Mouse (Mus musculus) midbrain, embryonic 10.5 days (tissue): ENCODE measurements around the gene Farp1. TPM values are rescaled to one million over a fixed set of nuclear protein-coding genes. Genes with fewer than 3 reads are reported as not detected.

Experiments used
- DNase-seq: peaks from one replicate; pipeline ENCODE4 v3.0.0-alpha.2; 2017; ENCODE audit warnings: low spot score
- H3K27ac ChIP-seq: fragments of 300-500 bp; sonication (generic); replicated peaks from 2 replicates; pipeline ENCODE4 v1.5.1; 2016; ENCODE audit warnings: mild to moderate bottlenecking
- H3K27me3 ChIP-seq: fragments of 300-500 bp; sonication (generic); 2 replicates; pipeline ENCODE4 v1.6.1; 2016; ENCODE audit warnings: low read depth, mild to moderate bottlenecking; ENCODE audit not compliant: poor library complexity, severe bottlenecking
- H3K36me3 ChIP-seq: fragments of 300-500 bp; sonication (generic); 2 replicates; pipeline ENCODE4 v1.6.1; 2016; ENCODE audit warnings: mild to moderate bottlenecking, moderate library complexity
- H3K4me1 ChIP-seq: fragments of 300-500 bp; sonication (generic); 2 replicates; pipeline ENCODE4 v1.6.1; 2016
- H3K4me3 ChIP-seq: fragments of 300-500 bp; sonication (generic); 2 replicates; pipeline ENCODE4 v1.5.1; 2016; ENCODE audit warnings: mild to moderate bottlenecking, moderate library complexity
- H3K9me3 ChIP-seq: fragments of 300-500 bp; sonication (generic); replicated peaks from 2 replicates; pipeline ENCODE4 v1.6.1; 2016; ENCODE audit warnings: mild to moderate bottlenecking
- WGBS: fragments of 180-500 bp; shearing (Covaris S2); methylation state at CpG from one replicate; pipeline ENCODE4 v1.1.7; 2016; 5-methylcytosine and 5-hydroxymethylcytosine counted together
- polyA plus RNA-seq: library from polyadenylated mRNA; unstranded; fragments of >200 nt; fragmentation: Nextera tagmentation; extraction: Ambion mirVana; gene quantifications from 2 replicates; pipeline ENCODE4 v1.2.1, GENCODE M21; 2016

Gene Farp1
- polyA plus RNA-seq, 1 experiment from 2014 or later = 18.2 TPM

DNA sequence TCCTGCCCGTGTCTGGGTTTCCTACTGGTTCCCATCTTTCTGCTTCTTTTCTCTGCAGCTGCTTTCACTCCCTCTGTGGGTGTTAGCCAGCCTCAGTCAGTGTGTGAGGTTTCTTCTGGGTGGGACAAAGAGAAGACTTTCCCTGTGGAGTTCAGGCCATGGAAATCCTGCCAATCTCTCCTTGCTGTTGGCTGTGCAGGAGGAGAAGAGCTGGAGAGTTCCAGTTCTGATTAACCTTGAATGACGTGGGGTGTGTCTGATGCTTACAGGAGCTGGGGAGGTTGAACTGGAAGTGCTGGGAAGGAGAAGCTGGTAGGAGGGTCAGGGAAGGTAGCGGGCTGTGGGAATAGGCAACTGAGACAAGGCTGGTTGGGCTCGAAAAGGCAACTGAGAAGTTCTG, 26.7 kb downstream of the Farp1 start:
- Histone ChIP-seq H3K27me3 (peaks cover 23% of the 10 kb centered on the region), H3K27ac (no peak overlapping the region), H3K4me3 (no peak overlapping the region), H3K9me3 (peaks cover 6% of the 10 kb centered on the region; the same call in 1 of the 2 replicates), H3K36me3 (peaks cover 17% of the 10 kb centered on the region), H3K4me1 (peaks cover 50% of the 10 kb centered on the region)
- WGBS = 65% methylated on average over 4 of the region's 4 CpGs
- no peak for DNase-seq

DNA sequence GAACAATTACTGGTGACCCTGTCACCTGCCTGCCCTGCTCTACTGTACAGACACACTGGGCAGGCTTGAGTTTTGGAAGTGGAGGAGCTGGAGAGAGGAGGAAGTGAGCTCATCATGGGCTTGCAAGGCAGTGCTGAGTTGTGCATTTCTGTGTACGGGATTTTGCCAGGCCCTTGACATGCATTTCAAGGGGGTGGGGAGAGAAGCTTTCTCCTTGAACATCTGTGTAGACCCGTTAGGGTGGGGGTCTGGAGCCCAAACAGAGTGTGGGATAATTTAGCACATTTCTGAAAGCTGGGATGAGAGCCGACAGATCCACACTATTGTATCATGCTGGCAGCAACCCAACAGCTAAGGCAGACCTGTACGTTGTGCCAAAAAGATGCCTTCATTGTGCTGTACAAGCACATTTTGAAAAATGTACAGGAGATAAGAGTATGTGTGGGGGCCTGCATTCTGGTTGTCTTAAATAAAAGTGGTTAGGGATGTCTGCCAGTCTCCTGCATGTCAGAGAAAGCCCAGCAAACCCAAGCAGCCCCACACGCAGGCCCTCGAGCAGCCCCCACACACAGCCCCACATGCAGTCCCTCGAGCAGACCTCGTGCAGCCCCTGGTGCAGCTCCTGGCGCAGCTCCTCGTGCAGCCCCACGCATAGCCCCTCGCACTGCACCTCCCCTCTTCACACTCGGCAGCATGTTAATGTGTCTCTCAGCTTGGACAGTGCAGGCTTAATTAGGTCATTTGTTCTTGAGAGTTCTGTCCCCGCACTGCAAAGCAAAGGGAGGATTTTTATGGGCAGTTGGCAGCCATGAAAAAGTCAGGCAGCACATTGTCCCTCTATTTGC, 27.5 kb downstream of the Farp1 start:
- peaks cover 6% of the 10 kb centered on the region; the same call in 1 of the 2 replicates for H3K9me3 ChIP-seq
- H3K4me1 ChIP-seq = peaks cover 50% of the 10 kb centered on the region
- peaks cover 17% of the 10 kb centered on the region for H3K36me3 ChIP-seq
- DNase-seq = no peak
- peak overlapping the region; percentile 29 for H3K27ac ChIP-seq
- H3K4me3 ChIP-seq = no peak overlapping the region
- 47% methylated on average over 14 of the region's 14 CpGs for WGBS
- peaks cover 15% of the 10 kb centered on the region for H3K27me3 ChIP-seq

DNA sequence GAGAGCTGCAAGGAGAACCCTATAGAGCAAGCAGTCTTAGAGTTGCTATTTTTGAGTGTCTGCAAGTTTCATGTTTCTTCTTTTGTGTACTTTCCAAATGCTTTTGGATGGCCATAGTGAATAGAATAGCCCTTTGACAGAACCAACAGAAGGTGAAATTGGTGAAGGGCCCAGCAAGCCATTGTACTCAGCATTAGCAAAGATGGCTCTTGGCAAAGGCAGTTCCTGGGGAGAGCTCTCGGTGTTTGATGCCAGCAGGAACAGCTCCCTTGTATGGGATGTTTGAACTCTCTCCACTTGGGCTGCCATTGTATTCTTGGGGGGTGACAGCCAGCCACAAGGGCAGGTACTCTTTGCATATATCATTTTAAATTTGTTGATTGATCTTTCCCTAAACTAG, 29.7 kb downstream of the Farp1 start:
- no peak for DNase-seq
- H3K27ac ChIP-seq = no peak overlapping the region
- 67% methylated on average over 1 of the region's 1 CpGs for WGBS

DNA sequence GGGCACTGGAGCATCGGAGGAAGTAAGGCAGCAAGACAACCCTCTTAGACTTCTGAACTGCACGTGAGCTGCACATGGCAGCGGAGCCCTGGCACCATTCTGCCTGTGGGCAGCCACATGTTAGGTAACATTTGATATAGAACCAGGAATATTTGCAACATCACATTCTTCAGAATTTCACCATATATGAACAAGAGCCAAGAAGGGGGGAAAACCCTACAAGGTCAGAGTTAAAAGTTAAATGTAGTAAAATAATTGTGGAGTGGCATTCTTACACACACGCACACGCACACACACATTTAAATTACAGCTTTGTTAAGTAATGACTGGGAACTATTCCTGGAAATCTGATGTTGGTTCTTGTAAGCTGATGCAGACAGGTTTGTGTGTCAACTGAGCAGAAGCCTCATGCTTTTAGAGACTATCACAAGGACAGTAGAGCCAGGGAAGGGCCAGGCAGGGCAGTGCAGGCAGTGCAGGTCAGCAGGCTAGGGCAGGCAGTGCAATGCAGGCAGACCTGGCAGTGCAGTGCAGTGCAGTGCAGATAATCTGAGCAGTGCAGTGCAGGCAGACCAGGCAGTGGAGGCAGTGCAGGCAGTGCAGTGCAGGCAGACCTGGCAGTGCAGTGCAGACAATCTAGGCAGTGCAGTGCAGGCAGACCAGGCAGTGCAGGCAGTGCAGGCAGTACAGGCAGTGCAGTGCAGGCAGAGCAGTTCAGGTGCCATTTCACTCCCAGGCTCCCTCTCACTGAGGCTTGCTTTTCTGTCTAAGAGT, 38.3 kb downstream of the Farp1 start:
- WGBS = 96% methylated on average over 5 of the region's 5 CpGs
- Histone ChIP-seq H3K36me3 (peaks cover 26% of the 10 kb centered on the region), H3K4me3 (no peak overlapping the region), H3K9me3 (no peaks in the 10 kb centered on the region), H3K27ac (no peak overlapping the region), H3K4me1 (peaks cover 18% of the 10 kb centered on the region), H3K27me3 (no peaks in the 10 kb centered on the region)
- DNase-seq = no peak

More for the DNA sequence above, 29.7 kb downstream of the Farp1 start:
- H3K4me1 ChIP-seq = peaks cover 36% of the 10 kb centered on the region
- H3K4me3 ChIP-seq = no peak overlapping the region
- H3K9me3 ChIP-seq = peaks cover 6% of the 10 kb centered on the region; the same call in 1 of the 2 replicates
- peaks cover 2% of the 10 kb centered on the region; the same call in 1 of the 2 replicates for H3K27me3 ChIP-seq
- peaks cover 12% of the 10 kb centered on the region for H3K36me3 ChIP-seq

DNA sequence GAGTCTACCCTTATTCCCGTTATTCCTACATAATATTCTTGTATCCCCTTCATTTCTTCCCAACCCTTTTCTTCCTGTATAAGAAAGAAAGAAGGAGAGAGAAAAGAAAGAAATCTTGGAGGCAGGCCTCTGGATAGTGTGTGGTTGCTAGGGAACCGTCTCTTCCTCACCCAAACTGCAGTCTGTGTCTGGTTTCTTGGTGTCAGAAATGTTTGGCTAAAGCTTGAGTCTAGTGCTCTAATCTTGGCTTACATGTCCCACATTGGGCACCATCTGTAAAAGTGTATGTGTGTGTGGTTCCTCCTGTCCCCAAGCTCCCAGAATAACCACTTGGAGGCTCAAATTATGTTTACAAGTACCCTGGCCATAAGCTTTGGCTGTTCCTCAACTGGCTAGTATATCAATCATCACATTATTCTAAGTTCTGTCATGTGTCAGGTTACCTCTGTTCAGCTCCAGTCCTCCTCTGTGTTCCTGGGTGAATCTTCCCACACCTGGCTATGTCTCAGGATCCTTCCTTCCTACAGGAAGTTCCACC, 39.3 kb downstream of the Farp1 start:
- WGBS = 85% methylated on average over 2 of the region's 2 CpGs
- Histone ChIP-seq H3K4me3 (no peak overlapping the region), H3K27me3 (no peaks in the 10 kb centered on the region), H3K36me3 (peaks cover 32% of the 10 kb centered on the region), H3K4me1 (peaks cover 21% of the 10 kb centered on the region), H3K9me3 (peaks cover 4% of the 10 kb centered on the region; the same call in 1 of the 2 replicates), H3K27ac (no peak overlapping the region)
- DNase-seq = no peak

DNA sequence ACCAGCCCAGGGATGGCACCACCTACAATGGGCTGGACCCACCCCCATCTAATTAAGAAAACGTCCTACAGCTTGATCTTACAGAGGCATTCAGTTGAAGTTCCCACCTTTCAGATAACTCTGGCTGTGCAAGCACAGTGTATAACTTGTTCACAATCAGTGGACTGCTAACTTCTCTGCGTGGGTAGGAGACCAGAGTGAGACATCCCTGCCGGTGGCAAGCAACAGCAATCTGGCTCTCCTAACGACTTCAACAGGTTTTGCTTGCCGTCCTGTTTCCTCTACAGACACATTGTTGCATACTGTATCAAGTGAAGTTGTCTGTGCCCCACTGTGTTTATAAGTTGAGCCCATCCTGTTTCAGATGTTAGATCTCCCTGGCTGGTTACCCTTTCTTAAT, 45.7 kb downstream of the Farp1 start:
- WGBS = 83% methylated on average over 5 of the region's 5 CpGs
- Histone ChIP-seq H3K9me3 (peaks cover 4% of the 10 kb centered on the region; the same call in 1 of the 2 replicates), H3K4me1 (peaks cover 13% of the 10 kb centered on the region; the same call in 1 of the 2 replicates), H3K27ac (no peak overlapping the region), H3K36me3 (peaks cover 27% of the 10 kb centered on the region), H3K27me3 (no peaks in the 10 kb centered on the region), H3K4me3 (no peak overlapping the region)
- DNase-seq = no peak

DNA sequence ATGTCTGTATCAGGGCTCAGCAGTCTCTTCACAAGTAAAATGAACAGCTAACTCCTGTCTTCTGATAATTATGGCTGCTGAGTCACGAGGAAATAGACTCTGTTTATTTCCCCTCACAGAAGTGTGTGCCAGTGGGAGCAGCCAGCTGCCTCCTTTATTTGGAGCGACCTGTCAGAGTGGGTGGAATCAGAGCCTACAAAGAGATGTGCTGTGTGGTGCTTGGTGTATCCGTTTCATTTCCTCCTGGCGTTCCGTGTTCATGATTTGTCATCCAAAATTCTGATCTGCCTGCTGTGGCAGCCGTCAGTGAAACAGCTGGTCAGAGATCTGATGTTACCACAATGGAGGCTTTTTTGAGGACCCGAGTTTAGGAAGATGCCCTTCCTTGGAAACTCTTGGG, 47.3 kb downstream of the Farp1 start:
- H3K4me1 ChIP-seq = peaks cover 12% of the 10 kb centered on the region; the same call in 1 of the 2 replicates
- H3K4me3 ChIP-seq = no peak overlapping the region
- peaks cover 35% of the 10 kb centered on the region for H3K36me3 ChIP-seq
- WGBS = 81% methylated on average over 7 of the region's 7 CpGs
- H3K27ac ChIP-seq = no peak overlapping the region
- DNase-seq = no peak
- peaks cover 4% of the 10 kb centered on the region; the same call in 1 of the 2 replicates for H3K9me3 ChIP-seq
- no peaks in the 10 kb centered on the region for H3K27me3 ChIP-seq

DNA sequence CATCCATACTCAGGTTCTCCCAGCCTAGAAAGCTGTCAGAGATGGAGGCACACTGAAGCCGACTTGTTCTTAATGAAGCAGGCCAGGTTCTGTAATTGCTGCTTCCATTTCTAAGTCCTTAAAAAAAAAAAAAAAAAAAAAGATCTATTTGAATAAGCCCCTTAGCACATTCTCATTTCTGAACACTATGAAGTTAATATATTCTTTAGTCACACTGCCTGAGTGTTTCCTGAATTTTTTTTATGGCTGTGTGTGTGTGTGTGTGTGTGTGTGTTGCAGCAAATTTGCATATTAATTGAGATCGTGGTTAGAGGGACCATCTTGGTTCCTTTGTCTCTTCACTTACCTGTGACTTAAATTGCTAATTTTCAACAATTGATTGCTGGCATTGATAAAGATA, 47.8 kb downstream of the Farp1 start:
- no peak for DNase-seq
- Histone ChIP-seq H3K9me3 (peaks cover 4% of the 10 kb centered on the region; the same call in 1 of the 2 replicates), H3K27me3 (no peaks in the 10 kb centered on the region), H3K4me3 (no peak overlapping the region), H3K36me3 (peaks cover 38% of the 10 kb centered on the region), H3K27ac (no peak overlapping the region), H3K4me1 (peaks cover 7% of the 10 kb centered on the region; the same call in 1 of the 2 replicates)
- 89% methylated on average over 2 of the region's 2 CpGs for WGBS

DNA sequence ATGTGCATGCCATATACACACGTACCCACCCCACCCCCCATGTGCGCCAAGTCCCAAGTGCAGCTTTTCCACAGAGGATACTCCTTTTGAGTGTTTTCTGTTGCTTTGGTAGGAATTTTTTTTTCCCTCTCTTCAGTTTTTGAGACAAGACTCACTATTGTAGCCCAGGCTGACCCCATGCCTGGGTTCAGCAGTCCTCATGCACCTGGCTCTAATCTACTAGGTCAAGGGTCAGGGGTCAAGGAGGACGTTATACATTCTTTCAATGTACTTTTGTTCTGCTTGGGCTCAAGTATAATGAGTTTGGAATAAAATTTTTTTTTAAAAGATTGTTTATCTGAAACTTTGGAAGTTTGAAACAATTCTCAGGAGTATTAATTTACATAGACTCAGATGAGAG, 48.4 kb downstream of the Farp1 start:
- no peaks in the 10 kb centered on the region for H3K27me3 ChIP-seq
- 84% methylated on average over 3 of the region's 3 CpGs for WGBS
- peaks cover 2% of the 10 kb centered on the region; the same call in 1 of the 2 replicates for H3K4me1 ChIP-seq
- peaks cover 43% of the 10 kb centered on the region for H3K36me3 ChIP-seq
- no peak for DNase-seq
- H3K4me3 ChIP-seq = no peak overlapping the region
- no peak overlapping the region for H3K27ac ChIP-seq
- H3K9me3 ChIP-seq = peaks cover 4% of the 10 kb centered on the region; the same call in 1 of the 2 replicates

DNA sequence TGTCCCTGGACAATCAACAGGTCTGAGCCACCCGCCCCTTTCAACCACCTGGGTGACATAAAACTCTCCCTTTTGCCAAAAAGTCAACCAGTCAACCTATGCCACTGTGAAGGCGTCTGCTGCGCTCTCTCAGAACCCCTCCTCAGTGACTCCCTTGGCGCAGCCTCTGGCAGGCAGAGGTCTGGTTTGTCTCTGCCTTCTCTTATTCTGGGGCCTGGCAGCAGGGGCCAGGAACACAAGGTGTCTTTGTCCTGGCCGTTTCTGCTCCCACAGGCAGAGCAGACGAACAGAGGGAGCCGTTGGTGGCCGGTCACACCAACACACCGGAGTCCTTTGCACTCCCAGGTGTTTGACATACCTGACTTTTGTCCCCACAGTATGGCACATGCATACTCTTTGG, 57.5 kb downstream of the Farp1 start:
- WGBS = 82% methylated on average over 9 of the region's 9 CpGs
- no peaks in the 10 kb centered on the region for H3K27me3 ChIP-seq
- no peak overlapping the region for H3K27ac ChIP-seq
- peaks cover 28% of the 10 kb centered on the region for H3K36me3 ChIP-seq
- H3K4me3 ChIP-seq = no peak overlapping the region
- no peak for DNase-seq
- no peaks in the 10 kb centered on the region; the same call in 1 of the 2 replicates for H3K9me3 ChIP-seq
- H3K4me1 ChIP-seq = peaks cover 7% of the 10 kb centered on the region; the same call in 1 of the 2 replicates

DNA sequence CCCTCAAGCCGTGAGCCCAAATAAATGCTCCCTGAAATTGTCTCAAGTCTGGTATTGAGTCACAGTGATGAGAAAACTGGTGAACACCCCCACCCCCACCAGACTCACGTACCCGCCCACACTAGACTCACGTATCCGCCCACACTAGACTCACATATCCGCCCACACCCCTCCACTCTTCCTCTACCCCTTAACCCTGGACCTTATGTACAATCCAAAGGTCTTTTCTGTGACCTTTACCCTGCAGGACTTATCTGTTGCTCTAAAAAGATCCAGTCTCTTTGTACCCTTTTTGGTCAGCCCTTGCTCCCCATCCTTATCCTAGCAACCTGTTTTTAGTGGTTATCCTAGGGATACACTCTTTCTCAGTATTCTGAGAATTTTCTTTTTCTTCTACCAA, 58.9 kb downstream of the Farp1 start:
- H3K4me1 ChIP-seq = peaks cover 7% of the 10 kb centered on the region; the same call in 1 of the 2 replicates

DNA sequence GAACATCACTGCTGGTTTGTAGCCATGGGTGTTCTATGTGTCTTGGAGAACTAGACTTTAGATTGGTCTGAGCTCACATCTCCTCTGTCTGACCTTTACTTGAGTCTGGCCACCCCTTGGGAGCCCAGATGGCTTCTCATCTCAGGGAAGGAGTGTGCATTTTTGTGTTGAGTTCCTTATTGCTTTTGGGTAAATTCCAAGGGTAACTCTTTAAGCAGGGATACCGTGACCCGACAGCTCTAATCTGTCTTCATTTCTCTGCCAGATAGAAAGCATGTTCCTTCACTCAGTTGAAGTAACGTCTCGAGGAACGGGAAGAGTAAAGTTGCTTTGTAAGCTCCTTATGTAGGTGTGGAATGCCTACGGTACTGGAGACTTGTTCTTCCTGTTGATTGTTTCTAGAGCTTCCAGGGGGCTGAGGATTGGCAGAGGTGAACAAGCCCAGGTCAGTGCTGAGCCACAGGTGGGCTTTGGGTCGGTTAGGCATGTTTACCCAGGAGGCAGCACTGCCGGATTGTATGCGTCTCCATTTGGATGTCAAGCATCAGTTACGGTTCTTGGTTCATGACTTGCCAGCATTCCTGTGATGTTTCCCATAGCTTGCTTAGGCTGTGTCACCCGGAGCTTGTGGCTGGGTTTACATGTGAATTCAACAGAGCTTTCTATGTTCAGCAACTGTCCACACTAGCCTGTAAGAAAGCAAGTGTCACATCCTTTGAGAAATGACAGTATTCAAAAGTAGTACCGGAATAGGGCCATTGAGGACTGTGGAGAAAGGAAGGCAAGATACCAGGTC, 62.8 kb downstream of the Farp1 start:
- peaks cover 10% of the 10 kb centered on the region; the same call in 1 of the 2 replicates for H3K4me1 ChIP-seq
- no peak overlapping the region for H3K27ac ChIP-seq
- H3K27me3 ChIP-seq = no peaks in the 10 kb centered on the region
- H3K36me3 ChIP-seq = peaks cover 4% of the 10 kb centered on the region; the same call in 1 of the 2 replicates
- no peak overlapping the region for H3K4me3 ChIP-seq
- 87% methylated on average over 12 of the region's 12 CpGs for WGBS
- no peaks in the 10 kb centered on the region for H3K9me3 ChIP-seq
- no peak for DNase-seq

More for the DNA sequence above, 58.9 kb downstream of the Farp1 start:
- Histone ChIP-seq H3K27ac (no peak overlapping the region), H3K4me3 (no peak overlapping the region), H3K36me3 (peaks cover 18% of the 10 kb centered on the region), H3K27me3 (no peaks in the 10 kb centered on the region), H3K9me3 (no peaks in the 10 kb centered on the region; the same call in 1 of the 2 replicates)
- DNase-seq = no peak
- WGBS = 74% methylated on average over 6 of the region's 6 CpGs
